Comparison of ENCODE assay signal across 8 mouse cellular contexts in genomic region chr3:79813814-79814490, GRCm38 (mm10). TPM values are rescaled to one million over a fixed set of nuclear protein-coding genes. Genes with fewer than 3 reads are reported as not detected.
DNase-seq lines count a peak whose midpoint lies in the region; ATAC-seq lines count a peak whose summit lies in the region.

No protein-coding gene starts in this region.

- 23% methylated on average over 19 of the region's 19 CpGs for WGBS in forebrain, embryonic 15.5 days
- 31% methylated on average over 19 of the region's 19 CpGs for WGBS in hindbrain, embryonic 13.5 days

- no peaks in the 10 kb centered on the region for H3K4me1 ChIP-seq in forebrain, embryonic 15.5 days
- H3K4me1 ChIP-seq in hindbrain, embryonic 13.5 days (replicated peaks), result 0 out of 2 replicates have a peak, but pooled peaks cover 2% of the 10 kb centered on the region

- no peaks in the 10 kb centered on the region for H3K36me3 ChIP-seq in forebrain, embryonic 15.5 days
- H3K36me3 ChIP-seq in hindbrain, embryonic 13.5 days, result no peaks in the 10 kb centered on the region

- peak; percentile 62 for DNase-seq in MEL-GATA-1-ER (ENCODE audit: extremely low read depth, low read depth)
- DNase-seq in cerebellum, adult 11 months, result peak; percentile 78
- peak; percentile 78 to 92 for DNase-seq in layer of hippocampus, postnatal 25 days (ENCODE audit: extremely low spot score in 1 of 2, low spot score in 1 of 2)
- peak; percentile 61 to 76 for DNase-seq in lung, postnatal 4 days
- peak; percentile 86 to 90 for DNase-seq in right cerebral cortex, postnatal 10 days (ENCODE audit: low spot score in 2 of 2)
- DNase-seq in urinary bladder, postnatal 25 days (ENCODE audit: low spot score), result peak; percentile 65

- H3K9me3 ChIP-seq in forebrain, embryonic 15.5 days, result no peaks in the 10 kb centered on the region
- no peaks in the 10 kb centered on the region for H3K9me3 ChIP-seq in hindbrain, embryonic 13.5 days

- H3K4me2 ChIP-seq in forebrain, embryonic 15.5 days (replicated peaks), result peak overlapping the region; percentile 31
- peak overlapping the region; percentile 36 for H3K4me2 ChIP-seq in hindbrain, embryonic 13.5 days

- peak; percentile 90 for ATAC-seq in forebrain, embryonic 15.5 days (replicated peaks)
- peak; percentile 79 for ATAC-seq in hindbrain, embryonic 13.5 days (ENCODE audit: low FRiP score)

- H3K27ac ChIP-seq in forebrain, embryonic 15.5 days (replicated peaks), result no peak overlapping the region
- H3K27ac ChIP-seq in hindbrain, embryonic 13.5 days, result no peak overlapping the region

- no peak overlapping the region for H3K4me3 ChIP-seq in forebrain, embryonic 15.5 days
- no peak overlapping the region for H3K4me3 ChIP-seq in hindbrain, embryonic 13.5 days

- H3K9ac ChIP-seq in forebrain, embryonic 15.5 days (replicated peaks), result no peak overlapping the region
- H3K9ac ChIP-seq in hindbrain, embryonic 13.5 days, result no peak overlapping the region

- no peaks in the 10 kb centered on the region for H3K27me3 ChIP-seq in forebrain, embryonic 15.5 days
- no peaks in the 10 kb centered on the region for H3K27me3 ChIP-seq in hindbrain, embryonic 13.5 days

RNA-seq across cellular contexts. Expression of gene Tmem144, which starts 38.6 kb away (rescaled TPM):
- polyA plus RNA-seq in forebrain, embryonic 15.5 days (2015; fragmentation: Nextera tagmentation; extraction: Ambion mirVana), result 1.6 and 1.8 TPM in 2 replicates
- polyA plus RNA-seq in hindbrain, embryonic 13.5 days (2015; fragmentation: Nextera tagmentation; extraction: Ambion mirVana), result 1.1 and 1.4 TPM in 2 replicates
- 10 to 100 TPM; 19.1 to 20.3 TPM for total RNA-seq in layer of hippocampus, postnatal 25 days (2021)
